Mouse (Mus musculus): ENCODE measurements around the gene Eif4g2.
A peak's percentile ranks its signal among the peaks of the same experiment; 100 is the strongest.

Gene Eif4g2

GRCm38 (mm10) chr7:111069439-111070166 is 13.2 kb downstream of the Eif4g2 start:
- no peak for DNase-seq (ENCODE audit: low read depth, low spot score)

DNA sequence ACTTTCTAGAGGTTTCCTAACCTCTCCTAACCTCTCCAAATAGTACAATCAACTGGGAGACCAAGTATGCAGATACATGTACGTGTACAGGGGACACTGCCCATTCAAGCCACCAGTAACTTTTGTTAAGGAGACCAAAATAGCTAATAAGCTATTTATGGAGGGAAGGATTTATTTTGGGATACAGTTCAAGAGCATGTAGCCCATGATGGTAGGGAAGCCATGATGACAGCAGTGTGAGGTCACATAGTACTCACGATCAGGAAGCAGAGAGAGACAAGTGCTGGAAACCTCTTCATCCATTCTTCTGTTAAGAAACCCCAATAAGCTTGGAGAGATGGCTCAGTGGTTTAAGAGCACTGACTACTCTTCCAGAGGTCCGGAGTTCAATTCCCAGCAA is 14.6 kb downstream of the Eif4g2 start:
- no peak for DNase-seq (ENCODE audit: low read depth, low spot score)

DNA sequence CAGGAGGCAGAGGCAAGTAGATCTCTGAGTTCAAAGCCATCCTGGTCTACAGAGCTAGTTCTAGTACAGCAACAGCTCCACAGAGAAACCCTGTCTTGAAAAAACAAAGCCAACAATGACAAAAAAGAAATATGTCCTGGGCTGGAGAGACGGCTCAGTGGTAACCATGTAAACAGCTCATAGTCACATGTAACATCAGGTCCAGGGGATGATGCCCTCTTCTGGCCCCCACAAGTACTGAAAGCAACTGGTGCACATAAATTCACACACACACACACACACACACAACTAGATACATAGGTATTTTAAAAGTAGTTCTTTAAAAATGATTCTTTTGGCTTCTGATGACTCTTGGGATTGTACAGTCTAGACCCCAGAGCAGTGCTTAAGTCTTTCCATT is 19.9 kb downstream of the Eif4g2 start:
- DNase-seq (ENCODE audit: low read depth, low spot score) = peak; percentile 55

GRCm38 (mm10) chr7:111059527-111059926 is 23.3 kb downstream of the Eif4g2 start:
- DNase-seq (ENCODE audit: low read depth, low spot score) = no peak

- no peak for DNase-seq (ENCODE audit: low read depth, low spot score)
Measured at GRCm38 (mm10) chr7:111055984-111056657, 26.7 kb downstream of the Eif4g2 start.

- no peak for DNase-seq (ENCODE audit: low read depth, low spot score)
Measured at GRCm38 (mm10) chr7:111055221-111055620, 27.6 kb downstream of the Eif4g2 start.

- peak; percentile 70 for DNase-seq (ENCODE audit: low read depth, low spot score)
Measured at GRCm38 (mm10) chr7:111049652-111050421, 33.0 kb downstream of the Eif4g2 start.

GRCm38 (mm10) chr7:111048920-111049319 is 33.9 kb downstream of the Eif4g2 start:
- DNase-seq (ENCODE audit: low read depth, low spot score) = peak; percentile 51

GRCm38 (mm10) chr7:111029046-111029553 is 53.7 kb downstream of the Eif4g2 start:
- no peak for DNase-seq (ENCODE audit: low read depth, low spot score)

DNA sequence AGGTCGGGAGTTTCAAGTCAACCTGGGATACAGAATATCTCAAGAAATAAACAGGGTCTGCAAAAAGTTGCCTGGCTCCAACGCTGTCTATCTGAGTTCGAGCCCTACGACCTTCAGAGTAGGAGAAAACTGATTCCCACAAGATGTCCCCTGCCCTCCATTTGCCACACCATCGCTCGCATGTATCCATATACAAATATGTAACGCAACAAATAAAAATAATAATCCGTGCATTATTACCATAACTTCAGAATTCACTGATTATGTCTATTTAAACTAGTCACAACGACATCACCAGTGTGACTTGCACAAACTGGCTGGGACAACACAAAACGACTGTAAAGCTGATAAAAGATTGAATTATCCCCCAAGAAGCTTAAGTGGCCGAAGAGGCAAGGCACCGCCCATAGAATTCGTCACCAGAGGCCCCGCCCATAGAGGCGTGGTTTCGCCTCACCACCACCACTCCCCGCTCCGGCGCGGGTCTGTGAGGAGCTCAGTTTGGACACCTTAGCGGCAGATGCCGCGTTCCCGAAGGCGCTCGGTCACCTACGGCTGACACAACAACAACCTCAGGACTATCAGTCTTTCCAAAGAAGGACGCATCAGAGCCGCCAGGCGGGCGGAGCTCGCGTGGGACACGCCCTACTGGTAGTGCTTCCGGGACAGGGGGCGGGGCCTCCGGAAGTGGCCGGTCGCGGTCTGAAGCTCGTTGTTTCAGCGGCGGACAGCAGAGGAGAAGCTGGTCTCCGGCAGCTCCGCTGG is 54.4 kb downstream of the Eif4g2 start, which contains the start of gene Ctr9:
Ctr9 (plus strand) TSS at position 671 of the 765 bp plus-strand sequence.
- DNase-seq (ENCODE audit: low read depth, low spot score) = peak; percentile 91

- DNase-seq (ENCODE audit: low read depth, low spot score) = peak; percentile 59
Measured at GRCm38 (mm10) chr7:111024912-111025311, 57.9 kb downstream of the Eif4g2 start.

GRCm38 (mm10) chr7:111024068-111024594 is 58.7 kb downstream of the Eif4g2 start:
- peak; percentile 85 for DNase-seq (ENCODE audit: low read depth, low spot score)

DNA sequence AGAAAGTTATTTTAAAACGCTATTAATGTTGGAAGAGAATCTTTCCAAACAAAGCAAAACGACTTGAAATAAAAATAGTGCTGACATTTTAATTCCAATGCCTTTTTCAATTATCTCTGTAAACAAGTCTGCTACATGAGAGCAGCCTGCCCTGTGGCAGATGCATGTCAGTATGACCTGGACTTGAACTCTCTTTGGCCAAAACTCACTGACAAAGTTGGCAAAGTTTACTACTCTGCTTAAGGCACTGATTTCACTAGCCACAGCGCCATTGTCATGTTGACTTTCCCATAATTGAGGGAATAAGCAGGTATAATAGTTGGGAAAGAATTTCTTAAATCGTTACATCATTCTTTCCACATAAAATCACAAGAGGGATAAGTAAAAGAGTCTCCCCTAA is 62.0 kb downstream of the Eif4g2 start:
- no peak for DNase-seq (ENCODE audit: low read depth, low spot score)
